Mouse (Mus musculus) adrenal gland, adult 8-10 months (tissue): ENCODE measurements around the gene Arhgap4. TPM values are rescaled to one million over a fixed set of nuclear protein-coding genes. Genes with fewer than 3 reads are reported as not detected.

Experiments
- total RNA-seq, 4 experiments: library from RNA; stranded (reverse); gene quantifications; 2 replicates each; pipeline ENCODE4 v1.2.4; 2022

The Arhgap4 gene
- total RNA-seq, 4 experiments from 2014 or later = 2.4 to 7.7 (median 5.4) TPM

Other genes starting within 250 kb of the Arhgap4 start
- 100 to 1,000 TPM in 3 of 4 experiments, 10 to 100 TPM in 1; 63.8 to 185 (median 134) TPM for gene Slc6a8, start 248.7 kb downstream of the Arhgap4 start, total RNA-seq
- gene Bcap31, start 205.7 kb downstream of the Arhgap4 start, total RNA-seq = 100 to 1,000 TPM; 212 to 320 (median 258) TPM
- 10 to 100 TPM; 23.0 to 38.2 (median 29.4) TPM for gene Abcd1, start 205.3 kb downstream of the Arhgap4 start, total RNA-seq
- gene Plxnb3, start 164.8 kb downstream of the Arhgap4 start, total RNA-seq = under 1 TPM; 0.38 to 0.74 (median 0.55) TPM
- under 1 TPM; 0.42 to 0.71 (median 0.52) TPM for gene Srpk3, start 147.5 kb downstream of the Arhgap4 start, total RNA-seq
- 100 to 1,000 TPM; 295 to 431 (median 378) TPM for gene Idh3g, start 135.0 kb downstream of the Arhgap4 start, total RNA-seq
- gene Ssr4, start 134.8 kb downstream of the Arhgap4 start, total RNA-seq = 100 to 1,000 TPM; 150 to 176 (median 163) TPM
- 1 to 10 TPM; 4.4 to 8.1 (median 6.4) TPM for gene Pdzd4, start 96.9 kb downstream of the Arhgap4 start, total RNA-seq
- gene Avpr2, start 29.8 kb downstream of the Arhgap4 start, total RNA-seq = not detected
- 10 to 100 TPM; 10.1 to 25.3 (median 16.7) TPM for gene L1cam, start 25.8 kb downstream of the Arhgap4 start, total RNA-seq
- gene Naa10, start 74 bp upstream of the Arhgap4 start, total RNA-seq = 100 to 1,000 TPM in 1 of 4 experiments, 10 to 100 TPM in 3; 77.6 to 108 (median 89.8) TPM
- gene Renbp, start 9.0 kb upstream of the Arhgap4 start, total RNA-seq = 10 to 100 TPM; 17.7 to 51.7 (median 30.5) TPM
- gene Hcfc1, start 44.5 kb upstream of the Arhgap4 start, total RNA-seq = 10 to 100 TPM; 58.1 to 78.5 (median 68.1) TPM
- gene Irak1, start 102.0 kb upstream of the Arhgap4 start, total RNA-seq = 100 to 1,000 TPM; 109 to 154 (median 129) TPM
- not detected for gene Opn1mw, start 205.6 kb upstream of the Arhgap4 start, total RNA-seq
- gene Mecp2, start 213.5 kb upstream of the Arhgap4 start, total RNA-seq = 10 to 100 TPM; 37.8 to 56.5 (median 46.9) TPM
- not detected for gene Tex28, start 246.0 kb upstream of the Arhgap4 start, total RNA-seq